Mouse (Mus musculus) gastrocnemius, adult 18-20 months (tissue): ENCODE data around the gene Galnt16. TPM values are rescaled to one million over a fixed set of nuclear protein-coding genes. Genes with fewer than 3 reads are reported as not detected.

Experiments used
- DNase-seq: peaks from one replicate; pipeline ENCODE4 v3.0.0; 2021; ENCODE audit warnings: low spot score
- total RNA-seq, 2 experiments: library from RNA; stranded (reverse); gene quantifications; 2 replicates each; pipeline ENCODE4 v1.2.3; 2021

The Galnt16 gene
- total RNA-seq, 2 experiments from 2014 or later: 3.0 TPM

DNA sequence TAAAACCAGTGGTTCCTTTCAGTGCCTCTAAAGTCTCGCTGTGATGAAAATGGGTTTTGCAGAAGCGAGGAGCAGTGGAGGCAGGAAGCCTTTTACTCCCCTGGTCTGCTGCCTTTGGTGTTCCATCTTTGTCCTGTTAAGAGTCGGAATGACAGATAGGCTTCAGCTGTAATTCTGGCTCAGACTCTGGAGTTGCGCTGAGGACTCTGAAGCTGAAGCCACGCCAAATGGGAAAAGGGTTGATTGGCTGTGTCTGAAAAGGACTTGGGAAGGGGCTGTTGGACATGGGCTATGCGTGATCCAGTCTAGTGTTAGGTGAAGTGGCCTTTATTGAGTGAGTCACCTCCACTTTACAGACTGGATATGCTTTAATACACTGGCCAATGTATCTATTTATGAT lies 12.6 kb downstream of the Galnt16 start:
- DNase-seq: no peak

DNA sequence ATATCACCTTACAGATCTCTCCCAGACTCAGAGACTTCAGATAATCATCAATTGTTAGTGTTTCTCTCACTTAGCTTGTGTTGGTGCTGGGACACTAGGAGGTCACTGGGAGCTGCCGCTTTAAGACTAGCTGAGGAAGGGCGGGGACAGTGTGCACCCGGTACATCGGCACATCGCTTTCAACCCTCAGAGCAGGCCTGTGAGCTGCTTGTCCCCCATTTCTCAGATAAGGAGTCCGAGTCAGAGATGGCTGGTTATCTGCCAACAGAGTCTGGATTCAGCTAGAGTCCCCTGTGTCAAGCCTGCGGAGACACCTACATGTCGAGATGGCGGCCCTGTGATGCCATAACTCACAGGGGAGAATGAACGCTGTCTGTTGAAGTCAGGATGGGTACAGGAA lies 13.5 kb downstream of the Galnt16 start:
- DNase-seq: no peak

GRCm38 (mm10) chr12:80533876-80534275 lies 15.8 kb downstream of the Galnt16 start:
- no peak for DNase-seq

GRCm38 (mm10) chr12:80537313-80537712 lies 19.2 kb downstream of the Galnt16 start:
- no peak for DNase-seq

DNA sequence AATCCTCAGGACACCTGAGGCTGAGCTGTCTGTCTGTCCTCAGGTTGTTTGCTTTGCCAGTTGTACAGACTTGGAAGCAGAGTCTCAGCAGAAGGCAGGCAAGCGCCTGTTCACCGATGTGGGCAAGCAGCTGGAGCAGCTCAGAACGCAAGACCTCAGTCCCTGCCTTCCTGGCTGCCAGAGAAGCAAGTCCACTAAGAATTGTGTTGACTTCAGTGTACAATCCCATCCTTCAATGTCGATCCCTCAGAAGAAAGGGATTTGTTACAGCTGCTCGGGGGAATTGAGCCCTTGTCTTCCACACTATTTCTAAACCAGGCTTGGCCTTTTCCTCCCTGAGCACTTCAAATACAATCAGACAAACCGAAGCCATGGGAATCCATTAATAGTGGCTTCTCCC lies 20.2 kb downstream of the Galnt16 start:
- DNase-seq: no peak

- no peak for DNase-seq
Observed at GRCm38 (mm10) chr12:80545310-80545709, 27.2 kb downstream of the Galnt16 start.

- no peak for DNase-seq
Observed at GRCm38 (mm10) chr12:80549646-80550045, 31.6 kb downstream of the Galnt16 start.

DNA sequence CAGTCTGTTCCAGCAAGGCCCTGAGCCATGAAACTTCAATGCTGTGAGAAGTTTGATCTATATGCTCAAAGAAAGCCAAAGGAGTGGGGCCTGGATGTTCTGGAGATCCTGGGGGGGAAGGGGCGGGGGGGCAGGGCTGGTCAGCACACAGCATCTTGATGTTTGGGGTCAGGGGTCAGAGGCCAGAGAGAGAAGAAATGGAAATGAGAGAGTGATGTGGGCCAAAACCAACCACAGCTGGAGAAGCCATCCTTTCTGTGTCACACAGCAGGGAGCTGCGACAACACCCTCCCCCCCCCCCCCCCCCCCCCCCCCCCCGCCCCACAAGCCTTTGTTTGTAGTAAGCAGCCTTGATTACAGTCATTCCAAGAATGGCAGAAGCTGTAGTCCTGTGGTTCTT lies 35.1 kb downstream of the Galnt16 start:
- DNase-seq: no peak

DNA sequence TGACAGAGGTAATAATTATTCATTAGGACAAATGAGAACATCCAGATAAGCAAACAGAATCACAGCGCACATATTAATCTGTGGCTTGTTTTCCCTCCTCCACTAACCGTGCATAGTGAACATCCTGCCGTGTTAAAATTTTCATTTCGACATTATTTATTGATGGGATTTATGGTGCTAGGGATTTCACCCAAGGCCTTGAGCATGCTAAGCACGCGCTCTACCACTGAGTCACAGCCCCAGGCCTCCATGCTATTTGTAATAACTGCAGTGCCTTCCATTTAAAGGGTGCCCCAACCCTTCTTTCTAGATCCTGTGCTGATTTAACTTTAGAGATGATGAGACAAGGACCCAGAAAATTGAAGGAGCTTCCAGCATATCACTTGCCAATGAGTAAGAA lies 36.2 kb downstream of the Galnt16 start:
- no peak for DNase-seq

DNA sequence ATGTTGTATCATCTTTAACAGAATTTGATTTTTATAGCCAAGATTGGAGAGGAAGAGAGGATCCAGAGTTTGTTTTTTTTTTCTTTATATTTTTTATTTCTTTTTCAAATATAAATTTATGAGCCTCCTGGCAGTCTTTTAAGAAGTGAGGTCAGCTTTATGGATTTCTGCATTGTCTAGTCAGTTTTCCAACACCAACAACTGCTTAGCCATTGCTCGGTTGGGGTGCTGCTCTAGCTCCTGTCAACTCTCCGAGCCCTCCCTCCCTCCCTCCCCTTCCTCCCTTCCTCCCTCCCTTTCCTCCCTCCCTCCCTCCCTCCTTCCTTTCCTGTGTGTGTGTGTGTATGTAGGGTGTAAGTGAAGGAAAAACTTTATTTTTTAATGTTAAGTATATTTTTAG lies 43.8 kb downstream of the Galnt16 start:
- no peak for DNase-seq

DNA sequence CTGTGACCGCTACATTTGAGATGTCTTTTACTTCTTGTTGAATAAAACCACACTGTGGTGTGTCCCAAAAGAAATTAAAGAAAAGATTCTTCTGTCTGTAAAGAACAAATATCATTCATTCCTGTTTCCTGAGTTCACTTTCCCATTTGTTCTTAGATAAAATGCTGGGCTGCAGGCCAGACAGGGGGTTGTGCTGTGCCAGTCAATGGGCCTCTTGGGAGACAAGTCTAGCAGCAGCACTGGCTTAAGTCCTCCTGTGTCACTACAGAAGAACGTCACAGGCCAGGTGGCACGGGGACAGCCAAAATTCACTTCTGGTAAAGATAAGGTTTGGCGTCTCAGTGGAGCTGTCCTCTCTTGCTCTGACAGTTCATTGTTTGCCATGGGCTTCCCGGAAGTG lies 44.7 kb downstream of the Galnt16 start:
- DNase-seq: no peak

- DNase-seq: peak; percentile 47
Observed at GRCm38 (mm10) chr12:80564990-80565389, 46.9 kb downstream of the Galnt16 start.

DNA sequence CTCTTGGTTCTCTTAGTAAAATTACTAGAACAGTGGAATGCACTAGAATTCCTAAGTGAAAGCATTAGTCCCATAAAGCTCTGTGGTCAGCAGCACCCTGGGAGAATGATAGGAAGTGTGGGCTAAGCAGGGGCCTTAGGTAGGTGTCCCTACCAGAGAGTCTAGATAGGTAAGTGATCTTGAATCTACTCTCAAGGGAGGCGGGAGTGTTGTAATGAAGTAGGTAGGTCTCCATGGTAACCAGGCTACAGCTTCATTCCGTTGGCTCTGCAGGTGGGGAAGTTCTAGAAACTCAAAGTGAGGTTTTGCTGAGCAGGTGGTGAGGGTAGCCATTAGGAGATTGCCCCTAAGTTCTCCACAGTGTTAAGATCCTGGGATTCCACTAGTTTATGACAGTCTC lies 47.7 kb downstream of the Galnt16 start:
- no peak for DNase-seq

DNA sequence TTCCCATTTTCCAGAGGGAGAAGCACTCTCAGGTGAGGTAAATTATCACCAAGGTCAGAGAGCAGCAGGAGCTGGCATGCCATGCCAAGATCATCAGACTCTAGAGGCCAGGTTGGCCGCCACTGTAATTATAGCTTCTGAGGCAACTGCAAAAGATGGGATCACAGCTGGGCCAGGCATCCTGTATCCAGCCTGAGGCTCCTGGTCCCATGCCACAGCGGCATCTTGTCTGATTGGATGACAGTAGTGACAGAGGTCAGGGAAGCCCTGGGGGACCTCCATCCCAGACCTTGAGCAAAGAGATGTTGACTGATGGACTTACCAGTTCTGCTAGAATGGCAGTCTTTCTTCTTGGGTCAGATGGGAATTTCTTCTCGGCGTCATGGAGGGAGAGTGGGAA lies 48.4 kb downstream of the Galnt16 start:
- DNase-seq: no peak

DNA sequence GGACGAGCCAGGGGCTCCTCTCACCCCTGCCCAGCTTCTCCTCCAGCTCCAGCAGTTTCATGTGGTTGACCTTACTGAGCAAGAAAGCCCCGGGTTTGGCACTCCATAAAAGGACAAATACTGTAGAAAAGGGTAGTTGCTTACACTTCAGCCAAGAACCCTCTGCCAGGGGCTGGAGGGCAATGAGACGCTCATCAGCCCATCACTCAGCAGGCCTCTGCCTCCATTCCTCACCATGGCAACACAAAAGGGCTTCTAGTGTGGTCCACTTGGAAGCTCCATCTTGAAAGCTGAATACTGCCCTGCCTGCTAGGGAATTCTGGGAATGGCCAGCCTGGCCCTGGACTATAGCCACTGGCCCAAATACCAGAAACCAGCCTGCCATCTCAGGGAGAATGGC lies 49.3 kb downstream of the Galnt16 start:
- no peak for DNase-seq

GRCm38 (mm10) chr12:80569561-80569960 lies 51.5 kb downstream of the Galnt16 start:
- no peak for DNase-seq

DNA sequence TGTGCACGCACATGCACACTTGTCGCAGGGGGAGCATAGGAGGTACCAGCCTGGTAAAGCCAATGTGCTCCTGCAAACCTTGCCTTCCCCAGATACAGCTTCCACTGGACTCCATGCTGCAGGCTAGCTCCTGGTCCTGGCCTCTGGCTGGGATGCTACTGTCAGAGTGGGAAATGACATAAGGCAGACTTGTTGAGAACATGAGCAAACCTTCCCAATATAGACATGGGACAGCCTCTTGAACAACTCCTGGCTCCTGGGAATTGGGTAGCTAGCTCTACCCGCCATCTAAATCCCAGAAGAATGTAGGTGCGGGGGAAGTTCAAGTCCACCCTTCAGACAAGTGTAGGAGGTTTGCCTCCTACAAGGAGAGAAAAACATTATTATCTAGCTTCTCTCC lies 56.2 kb downstream of the Galnt16 start:
- no peak for DNase-seq

GRCm38 (mm10) chr12:80574825-80575371 lies 56.8 kb downstream of the Galnt16 start:
- no peak for DNase-seq

DNA sequence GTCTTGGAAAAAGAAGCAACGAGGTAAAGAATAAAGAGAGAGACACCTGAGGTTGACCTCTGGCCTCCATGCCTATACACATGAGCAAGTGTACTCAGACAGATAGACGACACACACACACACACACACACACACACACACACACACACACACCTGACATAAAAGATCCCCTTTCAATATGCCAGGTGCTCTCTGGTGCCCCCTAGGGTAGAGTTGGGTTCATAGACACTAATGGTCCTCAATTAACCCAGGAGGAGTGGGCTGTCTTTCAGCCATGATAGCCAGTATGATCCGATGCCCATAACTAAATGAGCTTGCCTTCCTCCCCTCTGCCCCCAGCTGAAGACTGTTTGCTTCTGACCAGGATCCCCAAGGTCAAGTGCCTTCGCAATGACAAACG lies 59.0 kb downstream of the Galnt16 start:
- DNase-seq: peak; percentile 30

GRCm38 (mm10) chr12:80581357-80581756 lies 63.3 kb downstream of the Galnt16 start:
- DNase-seq: no peak

GRCm38 (mm10) chr12:80584973-80585372 lies 66.9 kb downstream of the Galnt16 start:
- DNase-seq: no peak

DNA sequence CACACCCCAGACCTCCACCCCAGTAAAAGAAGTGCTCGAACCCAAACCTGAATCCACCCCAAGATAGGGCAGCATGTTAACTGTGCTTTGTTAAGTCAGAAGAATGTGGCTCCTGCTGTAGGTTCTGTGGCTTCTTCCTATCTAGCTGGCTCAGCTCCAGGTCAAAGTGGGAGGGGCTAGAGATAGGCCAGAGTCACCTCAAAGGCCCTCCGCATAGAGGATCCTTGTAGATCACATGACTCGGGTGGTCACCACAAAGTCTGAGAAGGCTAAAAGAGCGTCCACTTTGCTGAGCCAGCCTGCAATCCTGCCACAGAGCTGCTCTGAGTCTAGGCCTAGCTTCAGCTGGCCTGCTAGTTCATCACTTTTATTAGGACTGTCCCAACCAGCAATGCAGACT lies 76.1 kb downstream of the Galnt16 start:
- no peak for DNase-seq

- DNase-seq: no peak
Observed at GRCm38 (mm10) chr12:80594781-80595180, 76.7 kb downstream of the Galnt16 start.

DNA sequence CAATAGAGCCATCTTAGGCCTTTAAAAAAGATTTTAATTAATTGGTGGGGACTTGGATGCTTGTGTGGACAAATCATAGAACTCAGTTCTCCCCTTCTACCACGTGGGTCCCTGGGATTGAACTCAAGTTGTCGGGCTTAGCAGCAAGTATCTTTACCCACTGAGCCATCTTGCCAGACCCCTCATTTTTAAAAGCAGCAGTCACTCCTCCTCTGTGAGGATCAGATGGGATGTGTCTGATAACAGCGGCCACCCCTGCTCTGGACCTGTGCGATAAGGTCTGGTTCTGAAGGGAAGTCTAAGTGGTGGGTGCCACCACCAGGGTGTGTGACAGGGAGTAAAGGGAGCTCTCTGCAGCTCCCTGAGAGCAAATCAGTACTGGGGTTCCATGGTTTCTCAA lies 77.5 kb downstream of the Galnt16 start:
- DNase-seq: no peak
